Mouse (Mus musculus) stomach, embryonic 16.5 days (tissue): ENCODE data around the gene Smu1. TPM values are rescaled to one million over a fixed set of nuclear protein-coding genes. Genes with fewer than 3 reads are reported as not detected.

ENCODE experiments used
- ATAC-seq: fragments of 200-750 bp; cut with Nextera tagmentation; 2 replicates; pipeline ENCODE4 v1.8.0; 2017; ENCODE audit warnings: moderate number of reproducible peaks, moderate TSS enrichment; ENCODE audit not compliant: insufficient read depth, low FRiP score
- H3K27ac ChIP-seq: fragments of 300-500 bp; sonication (generic); 2 replicates; pipeline ENCODE4 v1.5.1; 2014; ENCODE audit warnings: low read length
- H3K27me3 ChIP-seq: fragments of 300-500 bp; sonication (generic); 2 replicates; pipeline ENCODE4 v1.6.1; 2014; ENCODE audit warnings: low read length, control low read depth, mixed read lengths; ENCODE audit not compliant: control insufficient read depth, insufficient read depth
- H3K36me3 ChIP-seq: fragments of 300-500 bp; sonication (generic); 2 replicates; pipeline ENCODE4 v1.6.1; 2014; ENCODE audit warnings: low read length; ENCODE audit not compliant: control insufficient read depth, insufficient read depth
- H3K4me1 ChIP-seq: fragments of 300-500 bp; sonication (generic); 2 replicates; pipeline ENCODE4 v1.6.1; 2014; ENCODE audit warnings: low read length, control low read depth, mixed read lengths; ENCODE audit not compliant: control insufficient read depth, insufficient read depth
- H3K4me2 ChIP-seq: fragments of 300-500 bp; sonication (generic); 2 replicates; pipeline ENCODE4 v1.6.1; 2014; ENCODE audit warnings: low read depth, low read length, mixed read lengths
- H3K4me3 ChIP-seq: fragments of 300-500 bp; sonication (generic); replicated peaks from 2 replicates; pipeline ENCODE4 v1.5.1; 2014; ENCODE audit warnings: mild to moderate bottlenecking, low read length
- H3K9ac ChIP-seq: fragments of 300-500 bp; sonication (generic); 2 replicates; pipeline ENCODE4 v1.6.1; 2014; ENCODE audit warnings: low read length
- H3K9me3 ChIP-seq: fragments of 300-500 bp; sonication (generic); replicated peaks from 2 replicates; pipeline ENCODE4 v1.6.1; 2016; ENCODE audit warnings: low read length, control low read depth; ENCODE audit not compliant: control insufficient read depth
- WGBS: fragments of 180-500 bp; shearing (Covaris S2); extraction: QIAGEN DNeasy Blood & Tissue Kit; methylation state at CpG from one replicate; pipeline ENCODE4 v1.1.7; 2014; 5-methylcytosine and 5-hydroxymethylcytosine counted together
- microRNA counts: library from miRNA; unstranded; fragments of <30 nt; microRNA quantifications from one replicate; lab custom pipeline; 2016
- microRNA-seq: library from miRNA; unstranded; fragments of <30 nt; microRNA quantifications from one replicate; pipeline ENCODE4, GENCODE M21; 2016
- polyA plus RNA-seq: library from polyadenylated mRNA; unstranded; fragments of >200 nt; fragmentation: Nextera tagmentation; extraction: Ambion mirVana; gene quantifications from 2 replicates; pipeline ENCODE4 v1.2.1, GENCODE M21; 2015

Gene Smu1
- polyA plus RNA-seq, 1 experiment from 2014 or later, result 128 TPM

DNA sequence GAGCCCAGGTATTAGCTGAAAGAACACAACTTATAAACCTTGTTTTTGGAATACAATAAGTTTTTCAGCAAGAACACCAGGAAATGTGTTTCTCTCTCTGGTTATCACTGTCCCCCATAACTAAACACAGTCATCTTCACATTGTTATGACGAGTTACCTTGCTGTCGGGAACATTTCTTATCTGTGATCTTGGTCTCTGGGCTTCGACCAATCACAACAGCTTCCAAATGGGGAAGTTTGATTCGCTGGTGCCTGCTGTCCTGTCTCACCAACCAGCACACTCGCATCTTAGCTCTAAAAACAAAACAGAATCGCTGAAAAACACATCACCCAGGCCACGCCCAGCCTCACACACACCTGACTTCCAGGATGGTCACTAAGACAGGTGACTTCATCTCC, 60.7 kb downstream of the Smu1 start:
- H3K9ac ChIP-seq, result no peak overlapping the region

DNA sequence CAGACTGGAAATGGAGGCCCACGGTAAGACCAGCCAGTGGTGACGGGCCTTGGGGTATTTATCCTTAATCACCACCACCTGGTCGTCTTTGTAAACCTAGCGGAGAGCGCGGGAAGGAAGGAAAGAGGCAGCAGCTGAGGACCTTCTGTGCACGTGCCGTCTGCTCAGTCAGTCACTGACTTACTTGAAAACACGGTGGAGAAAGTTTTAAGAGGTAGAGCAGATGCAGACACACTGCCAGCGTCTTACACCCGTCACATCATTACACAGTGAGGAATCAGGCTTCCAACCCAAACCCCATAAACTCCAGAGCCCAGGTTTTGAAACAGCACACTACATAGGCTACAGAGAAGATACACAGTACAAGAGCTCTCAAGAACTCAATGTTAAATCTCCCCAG, 66.6 kb downstream of the Smu1 start:
- Histone ChIP-seq H3K4me1 (no peaks in the 10 kb centered on the region), H3K9ac (no peak overlapping the region), H3K9me3 (no peaks in the 10 kb centered on the region), H3K4me3 (no peak overlapping the region), H3K36me3 (peaks cover 18% of the 10 kb centered on the region), H3K27me3 (no peaks in the 10 kb centered on the region), H3K27ac (no peak overlapping the region), H3K4me2 (no peak overlapping the region)
- no peak for ATAC-seq
- WGBS, result 77% methylated on average over 11 of the region's 11 CpGs

More for the DNA sequence above, 60.7 kb downstream of the Smu1 start:
- 0 out of 2 replicates have a peak, but pooled peaks cover 2% of the 10 kb centered on the region for H3K4me1 ChIP-seq
- ATAC-seq, result no peak
- H3K4me3 ChIP-seq, result no peak overlapping the region
- no peaks in the 10 kb centered on the region for H3K27me3 ChIP-seq
- 77% methylated on average over 7 of the region's 7 CpGs for WGBS
- no peak overlapping the region for H3K27ac ChIP-seq
- peaks cover 11% of the 10 kb centered on the region for H3K36me3 ChIP-seq
- H3K4me2 ChIP-seq, result no peak overlapping the region
- H3K9me3 ChIP-seq, result no peaks in the 10 kb centered on the region

MicroRNA genes within 50 kb of the gene (microRNA counts, 519-probe panel; counts per million panel counts)
- microRNA mmu-miR-207 (lab: Ali Mortazavi, UCI), result not detected

Small RNA genes within 50 kb of the gene (microRNA-seq; reads per million reads assigned to microRNA genes)
- not detected for gene Mir207

Other genes starting within 250 kb of the Smu1 start
- gene Aptx, start 54.7 kb downstream of the Smu1 start, polyA plus RNA-seq, result 24.1 and 24.2 TPM in 2 replicates
- 300 and 349 TPM in 2 replicates for gene Dnaja1, start 35.8 kb downstream of the Smu1 start, polyA plus RNA-seq
- 50.1 and 51.2 TPM in 2 replicates for gene B4galt1, start 96.1 kb upstream of the Smu1 start, polyA plus RNA-seq
- gene Spink4, start 162.1 kb upstream of the Smu1 start, polyA plus RNA-seq, result 36.1 and 40.3 TPM in 2 replicates
- 184 and 197 TPM in 2 replicates for gene Bag1, start 190.4 kb upstream of the Smu1 start, polyA plus RNA-seq
- gene Chmp5, start 190.5 kb upstream of the Smu1 start, polyA plus RNA-seq, result 109 and 118 TPM in 2 replicates
- 83.2 and 89.7 TPM in 2 replicates for gene Nfx1, start 213.0 kb upstream of the Smu1 start, polyA plus RNA-seq